Mouse (Mus musculus): ENCODE data around the gene Syt1. TPM values are rescaled to one million over a fixed set of nuclear protein-coding genes. Genes with fewer than 3 reads are reported as not detected.

The Syt1 gene
- polyA plus RNA-seq, 1 experiment from 2014 or later, result 0.25 TPM

DNA sequence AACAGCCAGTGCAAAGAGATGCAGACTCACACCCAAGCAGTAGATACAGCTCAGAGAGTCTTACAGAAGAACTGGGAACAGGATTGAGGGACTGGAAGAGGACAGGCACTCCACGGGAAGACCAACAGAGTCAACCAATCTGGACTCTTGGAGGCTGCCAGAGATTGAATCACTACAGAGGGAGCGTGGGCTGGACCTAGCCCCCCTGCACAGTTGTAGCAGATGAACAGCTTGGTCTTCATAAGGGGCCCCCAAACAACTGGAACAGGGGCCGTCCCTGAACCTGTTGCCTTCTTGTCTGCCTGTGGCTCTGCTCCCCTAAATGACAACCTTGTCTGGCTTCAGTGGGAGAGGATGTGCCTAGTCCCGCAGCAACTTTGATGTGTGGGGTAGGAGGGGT, 375.2 kb downstream of the Syt1 start:
- no peaks in the 10 kb centered on the region for H3K4me1 ChIP-seq (ENCODE audit: insufficient read depth)
- H3K4me3 ChIP-seq (ENCODE audit: low read depth, low read length), result no peak overlapping the region
- H3K27me3 ChIP-seq (ENCODE audit: insufficient read depth, low read length), result no peaks in the 10 kb centered on the region
- no peaks in the 10 kb centered on the region for H3K36me3 ChIP-seq (ENCODE audit: insufficient read depth)
- ATAC-seq (ENCODE audit: insufficient read depth) (no peak), DNase-seq (no peak)
- WGBS, result 76% methylated on average over 4 of the region's 4 CpGs
- no peak overlapping the region for H3K27ac ChIP-seq (ENCODE audit: low read depth)
- TF ChIP-seq CTCF (IDR thresholded peaks at IDR 0.05; ENCODE audit: low read depth), result no peak
- no peak overlapping the region for H3K9ac ChIP-seq
- H3K4me2 ChIP-seq, result no peak overlapping the region
- no peaks in the 10 kb centered on the region for H3K9me3 ChIP-seq (ENCODE audit: low read depth, low read length)

DNA sequence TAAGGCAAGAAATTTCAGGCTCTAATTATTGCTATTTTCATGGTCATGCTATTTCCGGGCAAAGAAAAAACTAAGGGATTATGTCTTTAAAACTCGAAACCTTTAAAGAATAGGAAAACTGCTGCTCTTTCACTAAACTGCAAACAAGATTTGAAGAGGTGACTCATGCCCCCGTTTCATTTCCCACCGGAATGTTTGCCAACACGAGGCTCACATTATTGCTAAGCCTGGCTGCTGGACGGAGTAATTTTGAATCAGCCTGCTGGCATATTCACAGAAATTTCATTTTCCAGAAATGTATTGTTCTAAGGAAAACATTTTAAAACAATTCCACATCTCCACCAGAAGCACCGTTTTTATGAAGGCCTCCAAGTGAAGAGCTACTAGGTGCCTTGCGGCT, 379.9 kb downstream of the Syt1 start:
- Histone ChIP-seq H3K27me3 (ENCODE audit: insufficient read depth, low read length) (no peaks in the 10 kb centered on the region), H3K4me3 (ENCODE audit: low read depth, low read length) (no peak overlapping the region), H3K36me3 (ENCODE audit: insufficient read depth) (no peaks in the 10 kb centered on the region), H3K27ac (ENCODE audit: low read depth) (no peak overlapping the region), H3K9ac (no peak overlapping the region), H3K9me3 (ENCODE audit: low read depth, low read length) (no peaks in the 10 kb centered on the region), H3K4me1 (ENCODE audit: insufficient read depth) (no peaks in the 10 kb centered on the region), H3K4me2 (no peak overlapping the region)
- DNase-seq, result no peak
- no peak for TF ChIP-seq CTCF (IDR thresholded peaks at IDR 0.05; ENCODE audit: low read depth)
- 78% methylated on average over 8 of the region's 8 CpGs for WGBS
- no peak for ATAC-seq (ENCODE audit: insufficient read depth)

- Histone ChIP-seq H3K9me3 (ENCODE audit: low read depth, low read length) (no peaks in the 10 kb centered on the region), H3K27me3 (ENCODE audit: insufficient read depth, low read length) (no peaks in the 10 kb centered on the region), H3K9ac (no peak overlapping the region), H3K27ac (ENCODE audit: low read depth) (no peak overlapping the region), H3K4me2 (no peak overlapping the region), H3K36me3 (ENCODE audit: insufficient read depth) (no peaks in the 10 kb centered on the region), H3K4me1 (ENCODE audit: insufficient read depth) (no peaks in the 10 kb centered on the region), H3K4me3 (ENCODE audit: low read depth, low read length) (no peak overlapping the region)
- 20% methylated on average over 3 of the region's 3 CpGs for WGBS
- no peak for TF ChIP-seq CTCF (IDR thresholded peaks at IDR 0.05; ENCODE audit: low read depth)
- DNase-seq (peak; percentile 13), ATAC-seq (ENCODE audit: insufficient read depth) (no peak)
Measured at GRCm38 (mm10) chr10:108626404-108626803, 384.4 kb downstream of the Syt1 start.

DNA sequence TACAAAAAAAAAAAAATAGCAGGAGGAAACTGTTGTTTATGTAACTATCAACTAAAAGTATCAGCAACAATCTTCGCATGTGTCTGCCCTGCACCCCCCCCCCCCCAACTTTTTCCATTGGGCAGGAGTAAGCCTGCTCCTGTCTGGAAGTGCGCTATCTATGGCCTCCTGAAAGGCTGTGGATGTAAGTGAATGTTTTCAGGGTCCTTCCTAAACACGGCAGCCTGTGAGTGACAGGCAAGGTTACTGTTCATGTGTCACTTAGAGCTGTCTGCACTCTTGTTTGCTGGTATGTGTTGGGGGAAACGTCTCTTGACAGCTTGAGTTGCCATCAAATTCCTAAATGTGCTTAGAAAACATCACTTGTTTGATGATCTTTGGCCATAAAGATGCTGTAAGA, 387.8 kb downstream of the Syt1 start:
- WGBS, result 36% methylated on average over 4 of the region's 4 CpGs
- no peak for ATAC-seq (ENCODE audit: insufficient read depth)
- H3K9ac ChIP-seq, result no peak overlapping the region
- H3K27me3 ChIP-seq (ENCODE audit: insufficient read depth, low read length), result no peaks in the 10 kb centered on the region
- no peaks in the 10 kb centered on the region for H3K4me1 ChIP-seq (ENCODE audit: insufficient read depth)
- H3K4me3 ChIP-seq (ENCODE audit: low read depth, low read length), result no peak overlapping the region
- no peak for DNase-seq
- H3K27ac ChIP-seq (ENCODE audit: low read depth), result no peak overlapping the region
- H3K9me3 ChIP-seq (ENCODE audit: low read depth, low read length), result no peaks in the 10 kb centered on the region
- H3K4me2 ChIP-seq, result no peak overlapping the region
- H3K36me3 ChIP-seq (ENCODE audit: insufficient read depth), result no peaks in the 10 kb centered on the region
- TF ChIP-seq CTCF (IDR thresholded peaks at IDR 0.05; ENCODE audit: low read depth), result no peak

DNA sequence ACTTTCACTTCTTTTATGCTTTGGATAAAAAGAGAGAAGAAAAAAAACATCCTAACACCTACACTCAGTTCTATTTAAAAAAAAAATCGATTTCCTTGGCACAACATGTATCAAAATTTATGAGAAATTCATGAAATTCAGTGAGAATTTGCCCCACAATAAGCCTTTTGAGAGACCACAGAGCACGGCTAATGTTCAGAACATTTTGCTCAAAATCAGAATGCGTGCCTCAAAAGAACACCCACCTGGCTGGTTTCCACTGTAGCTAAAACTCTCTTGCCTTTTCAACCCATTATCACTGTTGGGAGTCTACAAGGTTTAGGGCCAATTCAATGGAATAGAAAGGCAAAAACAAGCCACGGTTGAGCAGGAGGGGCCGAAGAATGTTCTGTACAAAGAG, 390.9 kb downstream of the Syt1 start:
- H3K27me3 ChIP-seq (ENCODE audit: insufficient read depth, low read length), result no peaks in the 10 kb centered on the region
- no peaks in the 10 kb centered on the region for H3K36me3 ChIP-seq (ENCODE audit: insufficient read depth)
- H3K4me2 ChIP-seq, result no peak overlapping the region
- H3K4me3 ChIP-seq (ENCODE audit: low read depth, low read length), result no peak overlapping the region
- H3K27ac ChIP-seq (ENCODE audit: low read depth), result no peak overlapping the region
- TF ChIP-seq CTCF (IDR thresholded peaks at IDR 0.05; ENCODE audit: low read depth), result no peak
- ATAC-seq (ENCODE audit: insufficient read depth), result no peak
- H3K9me3 ChIP-seq (ENCODE audit: low read depth, low read length), result no peaks in the 10 kb centered on the region
- H3K4me1 ChIP-seq (ENCODE audit: insufficient read depth), result no peaks in the 10 kb centered on the region
- H3K9ac ChIP-seq, result no peak overlapping the region
- DNase-seq, result no peak
- 88% methylated on average over 5 of the region's 5 CpGs for WGBS

GRCm38 (mm10) chr10:108619217-108619616, 391.6 kb downstream of the Syt1 start:
- Histone ChIP-seq H3K36me3 (ENCODE audit: insufficient read depth) (no peaks in the 10 kb centered on the region), H3K9me3 (ENCODE audit: low read depth, low read length) (no peaks in the 10 kb centered on the region), H3K27me3 (ENCODE audit: insufficient read depth, low read length) (no peaks in the 10 kb centered on the region), H3K27ac (ENCODE audit: low read depth) (no peak overlapping the region), H3K4me2 (no peak overlapping the region), H3K9ac (no peak overlapping the region), H3K4me3 (ENCODE audit: low read depth, low read length) (no peak overlapping the region), H3K4me1 (ENCODE audit: insufficient read depth) (no peaks in the 10 kb centered on the region)
- WGBS, result 82% methylated on average over 5 of the region's 5 CpGs
- TF ChIP-seq CTCF (IDR thresholded peaks at IDR 0.05; ENCODE audit: low read depth), result no peak
- DNase-seq (no peak), ATAC-seq (ENCODE audit: insufficient read depth) (no peak)

DNA sequence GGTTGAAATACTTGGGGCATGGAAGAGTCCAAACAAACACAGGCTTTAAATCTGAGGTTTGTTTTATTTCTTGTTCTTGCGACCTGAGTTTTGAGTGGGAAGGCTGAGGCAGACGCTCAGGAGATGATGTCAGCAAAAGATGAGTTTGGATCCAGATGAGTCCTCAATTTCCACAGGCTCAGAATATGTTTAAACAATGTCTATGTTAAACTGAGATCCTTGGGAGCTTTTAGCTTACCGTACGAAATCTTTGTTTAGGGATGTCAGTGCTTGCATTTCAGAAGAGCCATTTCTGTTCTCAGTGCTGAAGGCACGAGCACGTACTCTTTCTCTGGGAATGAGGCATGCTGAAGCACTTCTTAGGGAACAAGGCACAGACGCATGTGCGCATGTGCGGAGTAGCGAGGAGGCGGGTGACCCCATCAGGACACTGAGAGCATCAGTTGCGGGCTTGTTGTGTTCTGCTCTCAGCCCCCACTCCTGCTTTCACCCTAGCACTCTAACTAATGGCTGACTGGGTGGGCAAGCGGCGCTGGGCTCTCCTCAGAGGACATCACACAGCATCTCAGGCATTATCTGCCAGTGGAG, 400.6 kb downstream of the Syt1 start:
- ATAC-seq (ENCODE audit: insufficient read depth), result no peak

More for the DNA sequence above, 400.6 kb downstream of the Syt1 start:
- Histone ChIP-seq H3K9ac (no peak overlapping the region), H3K36me3 (ENCODE audit: insufficient read depth) (no peaks in the 10 kb centered on the region), H3K4me3 (ENCODE audit: low read depth, low read length) (no peak overlapping the region), H3K4me1 (ENCODE audit: insufficient read depth) (no peaks in the 10 kb centered on the region), H3K9me3 (ENCODE audit: low read depth, low read length) (no peaks in the 10 kb centered on the region), H3K27ac (ENCODE audit: low read depth) (no peak overlapping the region), H3K27me3 (ENCODE audit: insufficient read depth, low read length) (no peaks in the 10 kb centered on the region), H3K4me2 (no peak overlapping the region)
- no peak for DNase-seq
- no peak for TF ChIP-seq CTCF (IDR thresholded peaks at IDR 0.05; ENCODE audit: low read depth)
- WGBS, result 62% methylated on average over 14 of the region's 14 CpGs

Measured in lung, embryonic 14.5 days (tissue).